Mouse (Mus musculus): Measurements from ENCODE around the gene Adam33.
"Not testable (repeated sequence)": the region's sequence is repeated elsewhere in the genome, so short reads cannot be mapped to it uniquely, and the experiment has no call there.

The Adam33 gene

GRCm38 (mm10) chr2:131058672-131059071 is 4.9 kb downstream of the Adam33 start:
- DNase-seq (ENCODE audit: extremely low read depth, low read depth, low spot score): no peak

GRCm38 (mm10) chr2:131056191-131056590 is 7.4 kb downstream of the Adam33 start:
- no peak for DNase-seq (ENCODE audit: extremely low read depth, low read depth, low spot score)

- DNase-seq (ENCODE audit: extremely low read depth, low read depth, low spot score): no peak
These were observed 8.0 kb downstream of the Adam33 start for GRCm38 (mm10) chr2:131055631-131056030.

- DNase-seq (ENCODE audit: extremely low read depth, low read depth, low spot score): no peak
These were observed 8.9 kb downstream of the Adam33 start for GRCm38 (mm10) chr2:131054646-131055264.

- DNase-seq (ENCODE audit: extremely low read depth, low read depth, low spot score): no peak
These were observed 9.6 kb downstream of the Adam33 start for GRCm38 (mm10) chr2:131053851-131054645.

- DNase-seq (ENCODE audit: extremely low read depth, low read depth, low spot score): no peak
These were observed 10.7 kb downstream of the Adam33 start for GRCm38 (mm10) chr2:131052862-131053418.

- no peak for DNase-seq (ENCODE audit: extremely low read depth, low read depth, low spot score)
These were observed 11.6 kb downstream of the Adam33 start for GRCm38 (mm10) chr2:131052043-131052442.

GRCm38 (mm10) chr2:131046025-131046424 is 17.6 kb downstream of the Adam33 start:
- DNase-seq (ENCODE audit: extremely low read depth, low read depth, low spot score): no peak

- DNase-seq (ENCODE audit: extremely low read depth, low read depth, low spot score): no peak
These were observed 18.5 kb downstream of the Adam33 start for GRCm38 (mm10) chr2:131044989-131045720.

- DNase-seq (ENCODE audit: extremely low read depth, low read depth, low spot score): no peak
These were observed 19.2 kb downstream of the Adam33 start for GRCm38 (mm10) chr2:131044354-131044852.

- DNase-seq (ENCODE audit: extremely low read depth, low read depth, low spot score): no peak
These were observed 20.6 kb downstream of the Adam33 start, which contains the start of gene Gfra4 for GRCm38 (mm10) chr2:131042988-131043387. Gfra4 (minus strand) TSS chr2:131043088.

GRCm38 (mm10) chr2:131040854-131041825 is 22.5 kb downstream of the Adam33 start:
- no peak for DNase-seq (ENCODE audit: extremely low read depth, low read depth, low spot score)

- no peak for DNase-seq (ENCODE audit: extremely low read depth, low read depth, low spot score)
These were observed 24.9 kb downstream of the Adam33 start for GRCm38 (mm10) chr2:131038675-131039074.

GRCm38 (mm10) chr2:131038197-131038596 is 25.4 kb downstream of the Adam33 start:
- DNase-seq (ENCODE audit: extremely low read depth, low read depth, low spot score): no peak

GRCm38 (mm10) chr2:131037226-131037990 is 26.2 kb downstream of the Adam33 start:
- DNase-seq (ENCODE audit: extremely low read depth, low read depth, low spot score): no peak

GRCm38 (mm10) chr2:131036757-131037156 is 26.9 kb downstream of the Adam33 start:
- no peak for DNase-seq (ENCODE audit: extremely low read depth, low read depth, low spot score)

- no peak for DNase-seq (ENCODE audit: extremely low read depth, low read depth, low spot score)
These were observed 27.3 kb downstream of the Adam33 start for GRCm38 (mm10) chr2:131036343-131036742.

- DNase-seq (ENCODE audit: extremely low read depth, low read depth, low spot score): not testable (repeated sequence)
These were observed 32.2 kb downstream of the Adam33 start for GRCm38 (mm10) chr2:131031406-131031805.

GRCm38 (mm10) chr2:131030998-131031397 is 32.6 kb downstream of the Adam33 start:
- DNase-seq (ENCODE audit: extremely low read depth, low read depth, low spot score): no peak
